ENCODE assay signal across 7 mouse cellular contexts in genomic region chr8:125068146-125068905, GRCm38 (mm10). TPM values are rescaled to one million over a fixed set of nuclear protein-coding genes. Genes with fewer than 3 reads are reported as not detected.
DNase-seq lines count a peak whose midpoint lies in the region; ATAC-seq and TF ChIP-seq lines count a peak whose summit lies in the region.

No protein-coding gene starts in this region.

- DNase-seq in left cerebral cortex, adult 2 months (ENCODE audit: extremely low spot score in 1 of 2, low spot score in 2 of 2) = no peak
- no peak for DNase-seq in left cerebral cortex, postnatal 36 days (ENCODE audit: low spot score in 2 of 2)
- no peak for DNase-seq in layer of hippocampus, postnatal 25 days (ENCODE audit: extremely low spot score in 1 of 2, low spot score in 1 of 2)
- DNase-seq in natural killer cell, adult 2 months (ENCODE audit: low spot score in 2 of 2) = no peak

- TF ChIP-seq POLR2A in bone marrow, adult 2 months (IDR thresholded peaks at IDR 0.05; ENCODE audit: borderline replicate concordance, control insufficient read depth, low read depth, low read length) = no peak

- peak; percentile 39 for TF ChIP-seq CTCF in left cerebral cortex, adult 2 months (IDR thresholded peaks at IDR 0.05)
- TF ChIP-seq CTCF in bone marrow, adult 2 months (IDR thresholded peaks at IDR 0.05; ENCODE audit: control insufficient read depth, insufficient read depth, low read length) = no peak

- H3K4me2 ChIP-seq in heart, embryonic 16.5 days (ENCODE audit: low read depth, low read length) = no peak overlapping the region
- no peak overlapping the region for H3K4me2 ChIP-seq in midbrain, embryonic 16.5 days (ENCODE audit: low read length)

- peaks cover 7% of the 10 kb centered on the region for H3K4me1 ChIP-seq in bone marrow, adult 2 months (ENCODE audit: control insufficient read depth, insufficient read depth, low read length)
- peaks cover 14% of the 10 kb centered on the region for H3K4me1 ChIP-seq in heart, embryonic 16.5 days (ENCODE audit: control insufficient read depth, insufficient read depth, low read length)
- H3K4me1 ChIP-seq in midbrain, embryonic 16.5 days (ENCODE audit: control insufficient read depth, insufficient read depth, low read length) = 0 out of 2 replicates have a peak, but pooled peaks cover 2% of the 10 kb centered on the region

- no peaks in the 10 kb centered on the region for H3K36me3 ChIP-seq in heart, embryonic 16.5 days (ENCODE audit: control insufficient read depth, insufficient read depth)
- no peaks in the 10 kb centered on the region for H3K36me3 ChIP-seq in midbrain, embryonic 16.5 days (ENCODE audit: control insufficient read depth, insufficient read depth, low read length)

- no peak overlapping the region for H3K9ac ChIP-seq in heart, embryonic 16.5 days (ENCODE audit: low read length)
- H3K9ac ChIP-seq in midbrain, embryonic 16.5 days (ENCODE audit: low read depth, low read length) = no peak overlapping the region

- H3K27ac ChIP-seq in left cerebral cortex, adult 2 months = peak overlapping the region; percentile 88; the same call in 1 of the 2 replicates
- H3K27ac ChIP-seq in bone marrow, adult 2 months (ENCODE audit: control insufficient read depth, insufficient read depth, low read depth, low read length, poor library complexity) = peak overlapping the region; percentile 67; the same call in 1 of the 2 replicates
- peak overlapping the region; percentile 83 for H3K27ac ChIP-seq in heart, embryonic 16.5 days (ENCODE audit: low read length)
- H3K27ac ChIP-seq in midbrain, embryonic 16.5 days (ENCODE audit: low read length) = peak overlapping the region; percentile 28

- intact Hi-C loops in left cerebral cortex, adult 2 months (cut with DNase I) = loop anchor here (5.0 kb wide), 1 partner anchor 504 kb away; no protein-coding TSS in a partner anchor
- intact Hi-C loops in left cerebral cortex, postnatal 36 days (cut with DNase I) = no loop called here

- no peaks in the 10 kb centered on the region for H3K27me3 ChIP-seq in heart, embryonic 16.5 days (ENCODE audit: control insufficient read depth, insufficient read depth, low read length)
- no peaks in the 10 kb centered on the region for H3K27me3 ChIP-seq in midbrain, embryonic 16.5 days (ENCODE audit: control insufficient read depth, insufficient read depth, low read depth, low read length)

- H3K9me3 ChIP-seq in heart, embryonic 16.5 days (replicated peaks; ENCODE audit: control insufficient read depth, low read length) = no peaks in the 10 kb centered on the region
- H3K9me3 ChIP-seq in midbrain, embryonic 16.5 days (replicated peaks; ENCODE audit: control insufficient read depth, low read length, poor library complexity, severe bottlenecking) = no peaks in the 10 kb centered on the region

- no peak for ATAC-seq in heart, embryonic 16.5 days (replicated peaks; ENCODE audit: extremely low read depth, insufficient read depth, low FRiP score)
- no peak for ATAC-seq in midbrain, embryonic 16.5 days

- 70% methylated on average over 6 of the region's 6 CpGs for WGBS in bone marrow, adult 2 months
- WGBS in heart, embryonic 16.5 days = 74% methylated on average over 6 of the region's 6 CpGs
- 87% methylated on average over 6 of the region's 6 CpGs for WGBS in midbrain, embryonic 16.5 days

- H3K4me3 ChIP-seq in left cerebral cortex, adult 2 months = no peak overlapping the region
- H3K4me3 ChIP-seq in bone marrow, adult 2 months (replicated peaks; ENCODE audit: control insufficient read depth, low read depth, low read length) = no peak overlapping the region
- H3K4me3 ChIP-seq in heart, embryonic 16.5 days (ENCODE audit: low read length) = no peak overlapping the region
- no peak overlapping the region for H3K4me3 ChIP-seq in midbrain, embryonic 16.5 days (ENCODE audit: low read depth, low read length)

RNA-seq across cellular contexts. Expression of gene Disc1, which starts 14.3 kb away (rescaled TPM):
- total RNA-seq in left cerebral cortex, adult 2 months (2021) = 1 to 10 TPM; 2.5 to 2.7 TPM
- total RNA-seq in left cerebral cortex, postnatal 36 days (2021) = 1 to 10 TPM; 1.4 to 2.5 TPM
- polyA plus RNA-seq in bone marrow, adult 2 months (2011; ENCODE audit: insufficient read depth, insufficient read length, low replicate concordance, missing spikeins) = 1.2 and 1.5 TPM in 2 replicates
- polyA plus RNA-seq in heart, embryonic 16.5 days (2015; fragmentation: Nextera tagmentation; extraction: Ambion mirVana) = 2.3 TPM in 2 replicates
- 1.2 and 1.5 TPM in 2 replicates for polyA plus RNA-seq in midbrain, embryonic 16.5 days (2015; fragmentation: Nextera tagmentation; extraction: Ambion mirVana)
- 1 to 10 TPM; 4.0 to 5.1 TPM for total RNA-seq in layer of hippocampus, postnatal 25 days (2021)

RNA-seq across cellular contexts. Expression of gene Tsnax, which starts 55.5 kb away (rescaled TPM):
- 100 to 1,000 TPM; 187 to 200 TPM for total RNA-seq in left cerebral cortex, adult 2 months (2021)
- 100 to 1,000 TPM; 169 to 171 TPM for total RNA-seq in left cerebral cortex, postnatal 36 days (2021)
- polyA plus RNA-seq in bone marrow, adult 2 months (2011; ENCODE audit: insufficient read depth, insufficient read length, low replicate concordance, missing spikeins) = 12.3 and 13.9 TPM in 2 replicates
- polyA plus RNA-seq in heart, embryonic 16.5 days (2015; fragmentation: Nextera tagmentation; extraction: Ambion mirVana) = 91.8 and 98.2 TPM in 2 replicates
- polyA plus RNA-seq in midbrain, embryonic 16.5 days (2015; fragmentation: Nextera tagmentation; extraction: Ambion mirVana) = 238 and 243 TPM in 2 replicates
- 100 to 1,000 TPM; 131 to 149 TPM for total RNA-seq in layer of hippocampus, postnatal 25 days (2021)

Comparison
In these comparisons a context has a peak if more than half of its experiments do, and no peak if none do; other contexts are left out.
1. H3K27ac ChIP-seq: peak in every context shown above with its lines; median percentile 88 in left cerebral cortex, adult 2 months; 83 in heart, embryonic 16.5 days; 67 in bone marrow, adult 2 months; 28 in midbrain, embryonic 16.5 days.